Mouse (Mus musculus) lung, postnatal 4 days (tissue): ENCODE measurements around the gene Klk1b27.
"Not testable (repeated sequence)": the region's sequence is repeated elsewhere in the genome, so short reads cannot be mapped to it uniquely, and the experiment has no call there.

ENCODE experiments used
- DNase-seq, 2 experiments: peaks; one replicate each; pipeline ENCODE4 v3.0.0; 2021

The Klk1b27 gene

DNA sequence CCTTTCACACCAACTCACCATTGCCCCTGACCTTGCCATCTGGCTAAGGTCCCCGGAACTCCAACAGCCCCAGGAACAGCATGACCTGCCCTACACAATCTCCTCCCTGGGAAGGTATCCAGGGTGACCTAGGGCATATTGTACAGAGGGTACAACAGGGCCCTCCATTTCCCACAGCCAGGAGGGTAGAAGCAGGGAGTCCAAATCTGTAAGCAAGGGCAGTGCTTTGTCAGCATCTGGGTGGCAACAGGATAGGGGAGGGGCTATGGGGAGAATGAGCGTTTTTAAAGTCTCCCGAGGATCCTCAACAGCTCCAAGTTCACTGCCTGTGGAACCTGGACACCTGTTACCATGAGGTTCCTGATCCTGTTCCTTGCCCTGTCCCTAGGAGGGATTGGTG is at the start of gene Klk1b27:
Gene Klk1b27, plus strand, starts transcription at position 301 of the 400 bp plus-strand sequence.
- not testable (repeated sequence) for DNase-seq

- no peak for DNase-seq
Observed at GRCm38 (mm10) chr7:44004847-44005246, 47.2 kb upstream of the Klk1b27 start.

DNA sequence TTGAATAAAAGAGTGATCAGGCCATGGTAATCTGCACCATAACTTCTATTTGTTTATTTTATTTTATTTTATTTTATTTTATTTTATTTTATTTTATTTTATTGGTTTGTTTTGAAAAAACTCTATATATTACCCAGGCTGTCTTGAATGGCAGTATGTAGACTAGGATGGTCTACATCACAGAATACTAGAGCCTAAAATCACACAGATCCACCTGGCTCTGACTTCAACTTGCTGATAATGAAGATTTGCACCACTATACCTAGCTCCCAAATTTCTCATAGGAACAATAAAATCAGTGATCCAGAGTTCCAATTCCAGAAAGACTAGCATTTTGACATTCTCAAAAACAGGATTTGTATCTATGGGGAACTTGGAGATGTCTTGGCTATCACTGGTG is 40.2 kb upstream of the Klk1b27 start, which contains the start of gene Klk1b26:
Gene Klk1b26, plus strand, starts transcription at position 301 of the 400 bp plus-strand sequence.
- not testable (repeated sequence) for DNase-seq

GRCm38 (mm10) chr7:44014666-44015065 is 37.4 kb upstream of the Klk1b27 start:
- DNase-seq, result not testable (repeated sequence)

GRCm38 (mm10) chr7:44015071-44015470 is 37.0 kb upstream of the Klk1b27 start:
- DNase-seq, result no peak

DNA sequence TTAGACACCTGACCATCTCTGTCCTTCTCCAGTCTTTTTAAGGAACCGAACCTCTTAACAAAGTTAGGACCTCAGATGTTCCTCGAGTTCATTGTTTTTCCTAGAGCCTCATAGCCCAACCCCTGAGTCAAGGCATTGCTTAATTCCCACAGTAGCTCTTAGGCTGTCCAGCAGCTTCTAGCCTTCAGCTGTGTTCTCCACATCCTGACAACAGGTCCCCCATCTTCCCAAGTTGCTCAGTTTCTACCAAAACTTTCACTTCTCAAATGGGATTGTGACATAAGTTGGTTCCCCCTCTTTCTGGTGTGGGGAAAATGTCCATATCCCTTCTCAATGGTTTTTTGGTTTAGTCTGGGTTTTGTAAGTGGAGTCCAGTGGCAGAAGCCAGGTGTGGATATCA is 20.0 kb downstream of the Klk1b27 start:
- no peak for DNase-seq

DNA sequence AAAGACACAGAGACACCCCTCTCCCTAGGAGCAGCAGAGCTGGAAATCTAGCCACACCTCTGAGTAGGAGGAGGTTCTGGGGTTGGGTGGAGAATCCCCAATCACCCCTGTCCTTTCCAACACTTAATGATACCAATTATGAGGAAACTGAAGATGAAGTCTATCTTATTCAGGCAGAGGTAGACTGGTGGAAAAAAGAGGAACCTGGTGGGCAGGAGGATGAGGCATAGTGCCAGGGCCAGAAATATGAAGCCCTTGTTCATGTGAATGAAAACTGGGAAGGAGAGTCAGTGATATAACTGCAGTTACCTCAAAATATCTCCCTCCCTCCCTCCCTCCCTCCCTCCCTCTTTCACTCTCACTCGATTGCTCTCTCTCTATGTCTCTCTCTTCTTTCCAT is 25.6 kb downstream of the Klk1b27 start:
- DNase-seq, result no peak

- DNase-seq, result no peak
Observed at GRCm38 (mm10) chr7:44096111-44096510, 44.0 kb downstream of the Klk1b27 start.

- not testable (repeated sequence) for DNase-seq
Observed at GRCm38 (mm10) chr7:44102028-44102427, 49.9 kb downstream of the Klk1b27 start, which contains the start of gene Klk1b21. TSS of gene Klk1b21 (plus strand) at chr7:44102328.
